Comparison of ENCODE assay signal across 16 mouse cellular contexts in the genomic region with DNA sequence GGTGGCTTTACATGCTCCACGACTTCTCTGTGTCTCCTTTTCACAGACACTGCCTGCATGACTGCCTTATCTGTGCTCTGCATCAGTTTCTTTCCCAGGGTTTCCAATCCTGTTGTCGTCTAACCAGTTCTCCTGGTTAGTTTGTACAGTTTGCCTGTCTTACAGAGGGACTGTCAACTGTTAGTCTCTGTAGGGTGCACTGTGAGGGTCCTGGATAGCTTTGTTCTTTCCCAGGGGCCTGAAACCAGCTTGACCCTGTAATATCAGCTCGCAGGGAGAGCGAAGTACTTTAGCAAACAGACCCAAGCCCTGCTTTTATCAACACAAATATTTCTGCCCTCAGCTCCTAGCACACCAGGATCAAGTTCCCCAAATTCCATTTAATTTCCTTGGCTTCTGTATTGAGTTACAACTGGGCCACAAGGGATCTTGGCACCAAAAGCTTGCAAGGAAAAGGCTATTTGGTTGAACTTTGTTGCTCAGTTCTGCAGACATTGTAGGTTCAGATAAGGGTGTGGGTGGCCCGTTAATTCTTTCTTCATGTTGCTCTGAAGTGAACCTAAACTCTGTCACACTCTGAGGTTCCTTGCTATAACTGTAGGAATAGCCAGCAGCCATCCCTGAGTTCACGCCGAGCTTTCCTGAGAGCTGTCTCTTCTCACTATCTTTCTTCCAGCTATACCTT. TPM values are rescaled to one million over a fixed set of nuclear protein-coding genes. Genes with fewer than 3 reads are reported as not detected.
DNase-seq lines count a peak whose midpoint lies in the region; ATAC-seq and TF ChIP-seq lines count a peak whose summit lies in the region.
"Had no signal": no experiment of that assay in that cellular context is flagged by ENCODE, and none has a peak within 500 bp of the region (broad histone marks: within the 10 kb centered on the region; RNA-seq: fewer than 3 reads in every experiment).

No protein-coding gene starts in this region.

- 58% methylated on average over 7 of the region's 7 CpGs for WGBS in hindbrain, embryonic 10.5 days
- 67% methylated on average over 7 of the region's 7 CpGs for WGBS in hindbrain, postnatal 0 days
- 28% methylated on average over 7 of the region's 7 CpGs for WGBS in embryonic facial prominence, embryonic 13.5 days
- 67% methylated on average over 7 of the region's 7 CpGs for WGBS in limb, embryonic 10.5 days

- no peaks in the 10 kb centered on the region for H3K36me3 ChIP-seq in hindbrain, embryonic 10.5 days
- H3K36me3 ChIP-seq in hindbrain, postnatal 0 days (ENCODE audit: insufficient read depth, low read length): no peaks in the 10 kb centered on the region
- no peaks in the 10 kb centered on the region for H3K36me3 ChIP-seq in embryonic facial prominence, embryonic 13.5 days
- H3K36me3 ChIP-seq in limb, embryonic 10.5 days: no peaks in the 10 kb centered on the region
- H3K36me3 ChIP-seq: liver, embryonic 15.5 days had no signal

- no peak overlapping the region for H3K4me2 ChIP-seq in hindbrain, postnatal 0 days (ENCODE audit: low read depth, low read length)
- 0 out of 2 replicates have a peak overlapping the region, but pooled peaks have one; percentile 0 for H3K4me2 ChIP-seq in embryonic facial prominence, embryonic 13.5 days
- H3K4me2 ChIP-seq: liver, embryonic 15.5 days had no signal

- no peak for ATAC-seq in hindbrain, postnatal 0 days
- 0 out of 2 replicates have a peak, but pooled peaks have one; percentile 26 for ATAC-seq in embryonic facial prominence, embryonic 13.5 days (ENCODE audit: insufficient number of reproducible peaks, insufficient read depth, low FRiP score, low TSS enrichment, low read depth)
- no peak for ATAC-seq in erythroid progenitor cell, adult 5-6 weeks (replicated peaks; ENCODE audit: low FRiP score, poor library complexity, severe bottlenecking)
- ATAC-seq: CD4-positive, CD25-positive, alpha-beta regulatory T cell, adult 4 months; forebrain, embryonic 16.5 days; midbrain, embryonic 16.5 days had no signal

- DNase-seq in hindbrain, embryonic 10.5 days (ENCODE audit: low spot score): peak; percentile 23
- DNase-seq in hindbrain, postnatal 0 days (ENCODE audit: low spot score): no peak
- DNase-seq in NIH3T3 (ENCODE audit: low read depth): peak; percentile 27
- no peak for DNase-seq in limb, embryonic 10.5 days (ENCODE audit: low spot score)
- no peak for DNase-seq in left cerebral cortex, postnatal 36 days (ENCODE audit: low spot score in 2 of 2)
- no peak for DNase-seq in thymus, postnatal 25 days
- DNase-seq: adrenal gland, postnatal 36 days; cerebellum, postnatal 10 days; heart, adult 2 months; spleen, adult 18-20 months had no signal

- peaks cover 12% of the 10 kb centered on the region for H3K4me1 ChIP-seq in hindbrain, embryonic 10.5 days (replicated peaks)
- H3K4me1 ChIP-seq in hindbrain, postnatal 0 days (ENCODE audit: insufficient read depth, low read length): no peaks in the 10 kb centered on the region
- peaks cover 17% of the 10 kb centered on the region for H3K4me1 ChIP-seq in embryonic facial prominence, embryonic 13.5 days
- peaks cover 6% of the 10 kb centered on the region; the same call in 1 of the 2 replicates for H3K4me1 ChIP-seq in limb, embryonic 10.5 days

- TF ChIP-seq CTCF in hindbrain, postnatal 0 days (IDR thresholded peaks at IDR 0.05; ENCODE audit: low read depth): no peak

- no peaks in the 10 kb centered on the region for H3K27me3 ChIP-seq in hindbrain, embryonic 10.5 days (ENCODE audit: insufficient read depth, poor library complexity, severe bottlenecking)
- H3K27me3 ChIP-seq in hindbrain, postnatal 0 days (ENCODE audit: insufficient read depth, low read length): no peaks in the 10 kb centered on the region
- no peaks in the 10 kb centered on the region for H3K27me3 ChIP-seq in embryonic facial prominence, embryonic 13.5 days
- no peaks in the 10 kb centered on the region for H3K27me3 ChIP-seq in limb, embryonic 10.5 days (ENCODE audit: low read depth, poor library complexity, severe bottlenecking)
- H3K27me3 ChIP-seq: liver, embryonic 15.5 days had no signal

- H3K9me3 ChIP-seq in hindbrain, embryonic 10.5 days: no peaks in the 10 kb centered on the region
- H3K9me3 ChIP-seq in hindbrain, postnatal 0 days (ENCODE audit: low read length): no peaks in the 10 kb centered on the region
- no peaks in the 10 kb centered on the region for H3K9me3 ChIP-seq in embryonic facial prominence, embryonic 13.5 days
- H3K9me3 ChIP-seq in limb, embryonic 10.5 days (replicated peaks): no peaks in the 10 kb centered on the region
- H3K9me3 ChIP-seq: liver, embryonic 15.5 days had no signal

- intact Hi-C loops in left cerebral cortex, postnatal 36 days (cut with DNase I): no loop called here

- H3K4me3 ChIP-seq in hindbrain, embryonic 10.5 days: no peak overlapping the region
- H3K4me3 ChIP-seq in hindbrain, postnatal 0 days (ENCODE audit: low read length): no peak overlapping the region
- H3K4me3 ChIP-seq in embryonic facial prominence, embryonic 13.5 days: no peak overlapping the region
- no peak overlapping the region for H3K4me3 ChIP-seq in limb, embryonic 10.5 days
- H3K4me3 ChIP-seq: heart, adult 2 months; liver, embryonic 15.5 days had no signal

- peak overlapping the region; percentile 69 for H3K27ac ChIP-seq in hindbrain, embryonic 10.5 days
- no peak overlapping the region for H3K27ac ChIP-seq in hindbrain, postnatal 0 days
- peak overlapping the region; percentile 70 for H3K27ac ChIP-seq in embryonic facial prominence, embryonic 13.5 days
- peak overlapping the region; percentile 62 for H3K27ac ChIP-seq in limb, embryonic 10.5 days
- H3K27ac ChIP-seq: heart, adult 2 months; liver, embryonic 15.5 days had no signal

- no peak overlapping the region for H3K9ac ChIP-seq in hindbrain, postnatal 0 days (replicated peaks; ENCODE audit: low read length)
- no peak overlapping the region for H3K9ac ChIP-seq in embryonic facial prominence, embryonic 13.5 days
- H3K9ac ChIP-seq: liver, embryonic 15.5 days had no signal

RNA-seq across cellular contexts. Expression of a gene that starts 5.5 kb away (rescaled TPM):
- 0.29 TPM in 1 of 2 replicates, not detected in the other for polyA plus RNA-seq in hindbrain, embryonic 10.5 days (2016; fragmentation: Nextera tagmentation; extraction: Ambion mirVana)
- total RNA-seq in hindbrain, postnatal 0 days (2014; rRNA removed): 0.10 TPM in 1 of 2 replicates, not detected in the other
- not detected in 2 replicates for polyA plus RNA-seq in hindbrain, postnatal 0 days (2015; fragmentation: Nextera tagmentation; extraction: Ambion mirVana)
- not detected in 2 replicates for polyA plus RNA-seq in embryonic facial prominence, embryonic 13.5 days (2015; fragmentation: Nextera tagmentation; extraction: Ambion mirVana)
- polyA plus RNA-seq in limb, embryonic 10.5 days (2016; fragmentation: Nextera tagmentation; extraction: Ambion mirVana): 0.11 and 0.19 TPM in 2 replicates
- total RNA-seq in left cerebral cortex, postnatal 36 days (2021): under 1 TPM in 1 of 2 experiments, not detected in 1; 0.32 TPM
- total RNA-seq in erythroid progenitor cell, adult 5-6 weeks (2015; ENCODE audit: low replicate concordance): 1.7 TPM in 1 of 2 replicates, not detected in the other
- total RNA-seq in erythroid progenitor cell, adult 5-6 weeks (2017; ENCODE audit: low replicate concordance): not detected in 2 replicates
- total RNA-seq: adrenal gland, postnatal 36 days; heart, adult 2 months had no signal
- polyA plus RNA-seq: CD4-positive, CD25-positive, alpha-beta regulatory T cell, adult 4 months; forebrain, embryonic 16.5 days; heart, adult 2 months; liver, embryonic 15.5 days; midbrain, embryonic 16.5 days had no signal

RNA-seq across cellular contexts. Expression of a gene that starts 50.6 kb away (rescaled TPM):
- 0.39 and 0.58 TPM in 2 replicates for polyA plus RNA-seq in hindbrain, embryonic 10.5 days (2016; fragmentation: Nextera tagmentation; extraction: Ambion mirVana)
- 1.1 TPM in 1 of 2 replicates, not detected in the other for total RNA-seq in hindbrain, postnatal 0 days (2014; rRNA removed)
- polyA plus RNA-seq in hindbrain, postnatal 0 days (2015; fragmentation: Nextera tagmentation; extraction: Ambion mirVana): 0.18 and 0.31 TPM in 2 replicates
- 0.25 and 0.65 TPM in 2 replicates for polyA plus RNA-seq in embryonic facial prominence, embryonic 13.5 days (2015; fragmentation: Nextera tagmentation; extraction: Ambion mirVana)
- polyA plus RNA-seq in limb, embryonic 10.5 days (2016; fragmentation: Nextera tagmentation; extraction: Ambion mirVana): 0.80 and 1.5 TPM in 2 replicates
- not detected for total RNA-seq in left cerebral cortex, postnatal 36 days (2021)
- total RNA-seq in erythroid progenitor cell, adult 5-6 weeks (2015; ENCODE audit: low replicate concordance): not detected in 2 replicates
- total RNA-seq in erythroid progenitor cell, adult 5-6 weeks (2017; ENCODE audit: low replicate concordance): not detected in 2 replicates
- total RNA-seq: adrenal gland, postnatal 36 days had no signal
- polyA plus RNA-seq: CD4-positive, CD25-positive, alpha-beta regulatory T cell, adult 4 months had no signal

RNA-seq across cellular contexts. Expression of a gene that starts 57.6 kb away (rescaled TPM):
- polyA plus RNA-seq in hindbrain, embryonic 10.5 days (2016; fragmentation: Nextera tagmentation; extraction: Ambion mirVana): 6.2 and 10.5 TPM in 2 replicates
- 40.2 and 53.2 TPM in 2 replicates for total RNA-seq in hindbrain, postnatal 0 days (2014; rRNA removed)
- 7.8 and 8.6 TPM in 2 replicates for polyA plus RNA-seq in hindbrain, postnatal 0 days (2015; fragmentation: Nextera tagmentation; extraction: Ambion mirVana)
- polyA plus RNA-seq in embryonic facial prominence, embryonic 13.5 days (2015; fragmentation: Nextera tagmentation; extraction: Ambion mirVana): 71.9 and 84.0 TPM in 2 replicates
- polyA plus RNA-seq in limb, embryonic 10.5 days (2016; fragmentation: Nextera tagmentation; extraction: Ambion mirVana): 5.0 and 9.0 TPM in 2 replicates
- 1 to 10 TPM; 1.3 to 3.7 TPM for total RNA-seq in left cerebral cortex, postnatal 36 days (2021)
- total RNA-seq in erythroid progenitor cell, adult 5-6 weeks (2015; ENCODE audit: low replicate concordance): 3.2 TPM in 1 of 2 replicates, not detected in the other
- 0.77 and 2.0 TPM in 2 replicates for total RNA-seq in erythroid progenitor cell, adult 5-6 weeks (2017; ENCODE audit: low replicate concordance)

Comparison
In these comparisons a context has a peak if more than half of its experiments do, and no peak if none do; other contexts are left out.
1. DNase-seq: peak in hindbrain, embryonic 10.5 days (single experiment) and NIH3T3 (single experiment); none in hindbrain, postnatal 0 days (single experiment), limb, embryonic 10.5 days (single experiment), left cerebral cortex, postnatal 36 days (0 of 2) and thymus, postnatal 25 days (single experiment).